Mouse (Mus musculus) Patski (cell line): ENCODE data around the gene Ddit4. TPM values are rescaled to one million over a fixed set of nuclear protein-coding genes. Genes with fewer than 3 reads are reported as not detected.

Experiments used
- ATAC-seq: fragments of 100-300 bp; one replicate; pipeline ENCODE4 v1.8.0; 2021
- CTCF ChIA-PET: fragments of 350-600 bp; sonication (Branson Sonifier 250); formaldehyde crosslinking; loops from one replicate; lab custom pipeline; 2022; ENCODE audit warnings: inconsistent platforms; lab: Charles Lee
- POLR2A ChIA-PET: fragments of 350-600 bp; sonication (Branson Sonifier 250); formaldehyde crosslinking; loops from one replicate; lab custom pipeline; 2022; ENCODE audit warnings: antibody characterized with exemption, inconsistent platforms; lab: Charles Lee
- DNase-seq: peaks from one replicate; pipeline ENCODE4 v3.0.0-alpha.2; 2011; ENCODE audit warnings: low read depth, low spot score
- H3K27me3 ChIP-seq: fragments of 371-371 bp; one replicate; pipeline ENCODE4 v1.5.1; 2021
- CTCF ChIP-seq: fragments of 100-300 bp; IDR thresholded peaks from one replicate; pipeline ENCODE4 v1.5.1; 2021
- in situ Hi-C: fragments of 300-500 bp; cut with MboI; formaldehyde crosslinking; loops from 3 replicates; pipeline ENCODE4 v1.11.1; 2018; ENCODE audit warnings: low pct_unique_long_range_greater_than_20kb, mixed read lengths
- polyA plus RNA-seq: library from polyadenylated mRNA; unstranded; gene quantifications from one replicate; pipeline ENCODE4 v1.2.3, GENCODE M21; 2021

Gene Ddit4
- polyA plus RNA-seq, 1 experiment from 2014 or later: 63.9 TPM

- ATAC-seq (peak; percentile 72), DNase-seq (no peak)
- in situ Hi-C loops: no loop called here
- POLR2A ChIA-PET: interaction anchor here (0.5 to 1.7 kb wide), 5 partner anchors 9 to 51 kb away, joined by 3 to 4 read pairs (median 3); no protein-coding TSS in a partner anchor
- H3K27me3 ChIP-seq: no peaks in the 10 kb centered on the region
- CTCF ChIA-PET: interaction anchor here (1.0 kb wide), 1 partner anchor 48 kb away, joined by 6 read pairs; no protein-coding TSS in a partner anchor
- no peak for TF ChIP-seq CTCF
These were observed 8.7 kb downstream of the Ddit4 start for GRCm38 (mm10) chr10:59942847-59943420.

GRCm38 (mm10) chr10:59942281-59942846 is 9.3 kb downstream of the Ddit4 start:
- no peaks in the 10 kb centered on the region for H3K27me3 ChIP-seq
- CTCF ChIA-PET: no interaction called here
- ATAC-seq (no peak), DNase-seq (no peak)
- TF ChIP-seq CTCF: no peak
- in situ Hi-C loops: no loop called here
- POLR2A ChIA-PET: interaction anchor here (0.7 to 1.7 kb wide), 4 partner anchors 9 to 45 kb away, joined by 3 to 4 read pairs (median 4); partner anchors contain the start of gene Ddit4

- POLR2A ChIA-PET: no interaction called here
- no peaks in the 10 kb centered on the region for H3K27me3 ChIP-seq
- no peak for TF ChIP-seq CTCF
- CTCF ChIA-PET: no interaction called here
- no peak for ATAC-seq
- no peak for DNase-seq
- in situ Hi-C loops: no loop called here
These were observed 12.6 kb downstream of the Ddit4 start for GRCm38 (mm10) chr10:59939081-59939480.

- no peak for ATAC-seq
- ChIA-PET CTCF (no interaction called here), POLR2A (no interaction called here)
- TF ChIP-seq CTCF: no peak
- in situ Hi-C loops: no loop called here
- H3K27me3 ChIP-seq: no peaks in the 10 kb centered on the region
- no peak for DNase-seq
These were observed 13.0 kb downstream of the Ddit4 start for GRCm38 (mm10) chr10:59938662-59939061.

GRCm38 (mm10) chr10:59936058-59936856 is 15.4 kb downstream of the Ddit4 start:
- in situ Hi-C loops: no loop called here
- DNase-seq: no peak
- no peaks in the 10 kb centered on the region for H3K27me3 ChIP-seq
- CTCF ChIA-PET: interaction anchor here (0.9 to 1.4 kb wide), 2 partner anchors 10 to 41 kb away, joined by 3 to 6 read pairs; no protein-coding TSS in a partner anchor
- TF ChIP-seq CTCF: no peak
- POLR2A ChIA-PET: no interaction called here
- no peak for ATAC-seq

GRCm38 (mm10) chr10:59934039-59934438 is 17.6 kb downstream of the Ddit4 start:
- no peaks in the 10 kb centered on the region for H3K27me3 ChIP-seq
- POLR2A ChIA-PET: interaction anchor here (1.3 kb wide), 1 partner anchor 9 kb away, joined by 3 read pairs; no protein-coding TSS in a partner anchor
- CTCF ChIA-PET: no interaction called here
- TF ChIP-seq CTCF: no peak
- in situ Hi-C loops: no loop called here
- DNase-seq: no peak
- no peak for ATAC-seq

GRCm38 (mm10) chr10:59932521-59932920 is 19.1 kb downstream of the Ddit4 start:
- DNase-seq (no peak), ATAC-seq (peak; percentile 21)
- TF ChIP-seq CTCF: no peak
- H3K27me3 ChIP-seq: no peaks in the 10 kb centered on the region
- ChIA-PET POLR2A (no interaction called here), CTCF (no interaction called here)
- in situ Hi-C loops: no loop called here

GRCm38 (mm10) chr10:59930996-59931395 is 20.6 kb downstream of the Ddit4 start:
- no peak for ATAC-seq
- no peak for TF ChIP-seq CTCF
- H3K27me3 ChIP-seq: no peaks in the 10 kb centered on the region
- in situ Hi-C loops: no loop called here
- ChIA-PET POLR2A (no interaction called here), CTCF (no interaction called here)
- DNase-seq: no peak

- ATAC-seq (no peak), DNase-seq (no peak)
- POLR2A ChIA-PET: no interaction called here
- in situ Hi-C loops: no loop called here
- CTCF ChIA-PET: interaction anchor here (0.8 to 1.6 kb wide), 4 partner anchors 18 to 31 kb away, joined by 3 to 5 read pairs (median 4); no protein-coding TSS in a partner anchor
- no peaks in the 10 kb centered on the region for H3K27me3 ChIP-seq
- TF ChIP-seq CTCF: no peak
These were observed 22.4 kb downstream of the Ddit4 start for GRCm38 (mm10) chr10:59929205-59929604.

- in situ Hi-C loops: no loop called here
- no peaks in the 10 kb centered on the region for H3K27me3 ChIP-seq
- DNase-seq: no peak
- no peak for TF ChIP-seq CTCF
- ChIA-PET POLR2A (no interaction called here), CTCF (interaction anchor here (1.1 kb wide), 1 partner anchor 25 kb away, joined by 3 read pairs; no protein-coding TSS in a partner anchor)
- peak; percentile 59 for ATAC-seq
These were observed 27.3 kb downstream of the Ddit4 start for GRCm38 (mm10) chr10:59924305-59924704.
